Mouse (Mus musculus): ENCODE results near the gene Sox13. TPM values are rescaled to one million over a fixed set of nuclear protein-coding genes. Genes with fewer than 3 reads are reported as not detected.
A peak's percentile ranks its signal among the peaks of the same experiment; 100 is the strongest.

Sox13 gene
- total and polyA plus RNA-seq, 3 experiments, result 0.34 to 1.4 (median 0.90) TPM

DNA sequence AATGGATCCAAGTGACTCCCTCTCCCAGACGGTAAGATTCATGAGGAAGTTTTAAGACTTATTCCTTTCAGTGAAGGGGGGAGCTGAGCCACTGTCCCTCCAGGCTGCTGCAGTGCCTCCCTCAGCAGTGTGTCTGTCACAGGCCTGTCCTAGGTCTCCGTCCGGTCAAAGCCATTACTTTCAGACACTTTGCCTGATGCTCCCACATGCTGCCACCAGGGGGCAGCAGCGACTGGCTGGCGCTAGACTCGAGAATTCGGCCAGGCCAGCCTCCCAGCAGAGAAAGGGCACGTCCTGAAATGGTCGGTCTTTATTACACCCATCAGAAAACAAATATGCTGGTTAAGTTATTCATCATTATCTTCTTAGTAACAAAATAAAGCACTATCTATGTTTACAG is 42.2 kb downstream of the Sox13 start:
- dilution Hi-C loops (cut with MboI; ENCODE audit: extremely low pct_ligation_motif_present, extremely low pct_unique_long_range_greater_than_20kb, low sequenced_read_pairs), result no loop called here
- Histone ChIP-seq H3K4me2 (ENCODE audit: insufficient read depth, low read depth, poor library complexity, severe bottlenecking) (no peak overlapping the region), H3K9ac (ENCODE audit: insufficient read depth, low read depth) (no peak overlapping the region), H3K27ac (ENCODE audit: insufficient read depth, low read depth) (no peak overlapping the region), H3K27me3 (replicated peaks) (peaks cover 25% of the 10 kb centered on the region), H3K4me3 (replicated peaks in 1 of 3; ENCODE audit: low read depth in 2 of 3, low read length in 2 of 3, poor library complexity in 1 of 3) (no peak overlapping the region), H3K79me2 (replicated peaks; ENCODE audit: control insufficient read depth, extremely low read depth, insufficient read depth, poor library complexity, severe bottlenecking) (no peaks in the 10 kb centered on the region), H3K36me3 (replicated peaks in 1 of 2; ENCODE audit: control insufficient read depth in 1 of 2, insufficient read depth in 1 of 2, low read length in 1 of 2) (peaks cover 0 to 2% of the 10 kb centered on the region in 2 experiments), H3K9me3 (replicated peaks; ENCODE audit: low read length) (peaks cover 3% of the 10 kb centered on the region), H3K4me1 (ENCODE audit: control insufficient read depth in 1 of 2, insufficient read depth in 2 of 2) (peaks cover 6 to 22% of the 10 kb centered on the region in 2 experiments; a peak in 3 of 4 replicates)
- TF ChIP-seq POLR2AphosphoS2 (IDR thresholded peaks at IDR 0.05; ENCODE audit: low read depth, low read length) (no peak), MAX (IDR thresholded peaks at IDR 0.05; ENCODE audit: low read length) (no peak), NELFE (IDR thresholded peaks at IDR 0.05; ENCODE audit: low read depth, low read length) (peak; percentile 42; the same call in 1 of the 2 replicates), MYC (IDR thresholded peaks at IDR 0.05; ENCODE audit: low read depth, low read length) (no peak), USF2 (conservative IDR thresholded peaks at IDR 0.05; ENCODE audit: low read depth, low read length) (no peak), ZKSCAN1 (IDR thresholded peaks at IDR 0.05; ENCODE audit: borderline replicate concordance, low read depth, low read length) (no peak), HCFC1 (IDR thresholded peaks at IDR 0.05; ENCODE audit: low read depth, low read length) (0 out of 2 replicates have a peak, but pooled peaks have one; percentile 40), CHD2 (IDR thresholded peaks at IDR 0.05; ENCODE audit: low read length) (no peak), NRF1 (IDR thresholded peaks at IDR 0.05; ENCODE audit: low read depth, low read length) (no peak), SMC3 (IDR thresholded peaks at IDR 0.05; ENCODE audit: low read depth, low read length) (peak; percentile 92), SIN3A (IDR thresholded peaks at IDR 0.05; ENCODE audit: low read length) (no peak), ZC3H11A (IDR thresholded peaks at IDR 0.05; ENCODE audit: low read depth, low read length) (peak; percentile 43), UBTF (IDR thresholded peaks at IDR 0.05; ENCODE audit: low read depth, low read length) (no peak), RCOR1 (conservative IDR thresholded peaks at IDR 0.05; ENCODE audit: low read depth, low read length) (no peak), CTCF (conservative IDR thresholded peaks at IDR 0.05 in 1 of 2, IDR thresholded peaks at IDR 0.05 in 1 of 2; ENCODE audit: low read depth in 2 of 2, low read length in 2 of 2) (peak; percentile 85 to 96), CHD1 (IDR thresholded peaks at IDR 0.05; ENCODE audit: low read depth, low read length) (no peak), EP300 (IDR thresholded peaks at IDR 0.05; ENCODE audit: low read length) (no peak), E2F4 (IDR thresholded peaks at IDR 0.05; ENCODE audit: insufficient replicate concordance, low read depth, low read length) (no peak), TBP (conservative IDR thresholded peaks at IDR 0.05; ENCODE audit: low read depth, low read length) (no peak), MAFK (IDR thresholded peaks at IDR 0.05; ENCODE audit: insufficient replicate concordance, low read length) (no peak), JUN (IDR thresholded peaks at IDR 0.05; ENCODE audit: insufficient read depth, low read depth, low read length) (no peak), GABPA (IDR thresholded peaks at IDR 0.05; ENCODE audit: insufficient replicate concordance, low read depth, low read length) (no peak), RAD21 (IDR thresholded peaks at IDR 0.05; ENCODE audit: low read depth, low read length) (peak; percentile 84), ETS1 (conservative IDR thresholded peaks at IDR 0.05; ENCODE audit: low read depth, low read length) (no peak), PAX5 (IDR thresholded peaks at IDR 0.05; ENCODE audit: low read length) (no peak), BHLHE40 (IDR thresholded peaks at IDR 0.05; ENCODE audit: low read depth, low read length) (no peak), MEF2A (IDR thresholded peaks at IDR 0.05; ENCODE audit: borderline replicate concordance, low read depth, low read length) (peak; percentile 48; the same call in 1 of the 2 replicates), JUND (conservative IDR thresholded peaks at IDR 0.05; ENCODE audit: low read depth, low read length) (no peak), ZMIZ1 (IDR thresholded peaks at IDR 0.05; ENCODE audit: low read depth, low read length) (no peak), KAT2A (IDR thresholded peaks at IDR 0.05; ENCODE audit: insufficient replicate concordance, low read length) (0 out of 2 replicates have a peak, but pooled peaks have one; percentile 26), IRF4 (IDR thresholded peaks at IDR 0.05; ENCODE audit: low read depth, low read length) (no peak), ZNF384 (IDR thresholded peaks at IDR 0.05; ENCODE audit: low read depth, low read length) (no peak), TCF12 (IDR thresholded peaks at IDR 0.05; ENCODE audit: low read depth, low read length) (no peak), MXI1 (IDR thresholded peaks at IDR 0.05; ENCODE audit: low read depth, low read length) (no peak), USF1 (IDR thresholded peaks at IDR 0.05; ENCODE audit: low read depth, low read length) (no peak), MAZ (IDR thresholded peaks at IDR 0.05; ENCODE audit: low read depth, low read length) (no peak), POLR2A (IDR thresholded peaks at IDR 0.05; ENCODE audit: low read depth, low read length) (no peak), ELF1 (IDR thresholded peaks at IDR 0.05; ENCODE audit: low read depth, low read length) (no peak)
- in situ Hi-C loops (cut with MboI; ENCODE audit: low pct_ligation_motif_present, low pct_unique_long_range_greater_than_20kb, low sequenced_read_pairs), result no loop called here
- DNase-seq (ENCODE audit: extremely low read depth), result peak; percentile 62

All from CH12.LX (cell line).